Mouse (Mus musculus): ENCODE data around the gene Tfap2c. TPM values are rescaled to one million over a fixed set of nuclear protein-coding genes. Genes with fewer than 3 reads are reported as not detected.

Gene Tfap2c
- total RNA-seq, 2 experiments from 2014 or later = not detected

Other genes starting within 250 kb of the Tfap2c start
- 3.4 TPM in 2 replicates for gene Fam210b, start 204.0 kb upstream of the Tfap2c start, total RNA-seq (2015)
- 1.5 and 2.3 TPM in 2 replicates for gene Fam210b, start 204.0 kb upstream of the Tfap2c start, total RNA-seq (2017)
- gene Aurka, start 179.1 kb upstream of the Tfap2c start, total RNA-seq (2015) = 46.6 and 51.4 TPM in 2 replicates
- 79.4 and 81.0 TPM in 2 replicates for gene Aurka, start 179.1 kb upstream of the Tfap2c start, total RNA-seq (2017)
- 18.5 and 19.7 TPM in 2 replicates for gene Cstf1, start 178.9 kb upstream of the Tfap2c start, total RNA-seq (2015)
- 34.4 and 39.7 TPM in 2 replicates for gene Cstf1, start 178.9 kb upstream of the Tfap2c start, total RNA-seq (2017)
- gene Cass4, start 155.8 kb upstream of the Tfap2c start, total RNA-seq (2015) = 4.0 TPM in 2 replicates
- 3.6 and 5.3 TPM in 2 replicates for gene Cass4, start 155.8 kb upstream of the Tfap2c start, total RNA-seq (2017)
- gene Rtf2, start 109.0 kb upstream of the Tfap2c start, total RNA-seq (2015) = 49.3 and 54.0 TPM in 2 replicates
- 190 and 209 TPM in 2 replicates for gene Rtf2, start 109.0 kb upstream of the Tfap2c start, total RNA-seq (2017)
- gene Gcnt7, start 91.0 kb upstream of the Tfap2c start, total RNA-seq (2015) = not detected in 2 replicates
- gene Gcnt7, start 91.0 kb upstream of the Tfap2c start, total RNA-seq (2017) = not detected in 2 replicates
- 1.2 and 2.7 TPM in 2 replicates for gene Fam209, start 77.1 kb upstream of the Tfap2c start, total RNA-seq (2015)
- 4.3 and 6.8 TPM in 2 replicates for gene Fam209, start 77.1 kb upstream of the Tfap2c start, total RNA-seq (2017)

Data from megakaryocyte, adult 5-6 weeks (primary cell).